Mouse (Mus musculus): ENCODE measurements around the gene Stk16. TPM values are rescaled to one million over a fixed set of nuclear protein-coding genes. Genes with fewer than 3 reads are reported as not detected.
A peak's percentile ranks its signal among the peaks of the same experiment; 100 is the strongest.
"Not testable (repeated sequence)": the region's sequence is repeated elsewhere in the genome, so short reads cannot be mapped to it uniquely, and the experiment has no call there.

Stk16 gene
- polyA plus RNA-seq, 1 experiment from 2014 or later, result 96.5 TPM

GRCm38 (mm10) chr1:75227653-75228052 is 17.0 kb downstream of the Stk16 start:
- Histone ChIP-seq H3K4me1 (ENCODE audit: control insufficient read depth, insufficient read depth, low read length) (peaks cover 6% of the 10 kb centered on the region; the same call in 1 of the 2 replicates), H3K9ac (ENCODE audit: low read length) (no peak overlapping the region), H3K4me3 (ENCODE audit: low read length) (no peak overlapping the region), H3K4me2 (ENCODE audit: low read depth, low read length) (no peak overlapping the region), H3K36me3 (ENCODE audit: control insufficient read depth, insufficient read depth) (no peaks in the 10 kb centered on the region), H3K9me3 (replicated peaks; ENCODE audit: control insufficient read depth, low read length) (no peaks in the 10 kb centered on the region), H3K27me3 (ENCODE audit: control insufficient read depth, insufficient read depth, low read length) (no peaks in the 10 kb centered on the region), H3K27ac (ENCODE audit: low read length) (no peak overlapping the region)
- WGBS, result 58% methylated on average over 1 of the region's 1 CpGs
- ATAC-seq (replicated peaks; ENCODE audit: extremely low read depth, insufficient read depth, low FRiP score), result no peak

DNA sequence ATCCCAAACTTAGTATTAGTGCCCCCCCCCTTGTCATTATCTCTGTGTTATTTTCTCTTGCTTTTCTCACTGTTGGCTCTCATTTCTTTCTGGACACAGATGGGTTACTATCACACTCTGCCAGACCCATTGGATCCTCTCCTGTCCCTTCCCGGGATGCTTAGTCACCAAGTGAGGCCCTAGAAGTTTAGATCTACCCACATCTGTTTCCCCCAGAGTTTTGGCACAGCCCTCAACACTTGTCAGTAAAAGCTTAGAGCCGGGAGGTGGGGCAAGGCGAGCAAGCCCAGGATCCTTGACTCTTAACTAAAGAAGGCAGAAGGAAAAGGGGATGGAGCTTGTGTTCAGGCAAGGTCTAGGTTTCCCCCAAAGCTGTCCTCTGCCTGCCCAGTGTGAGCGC is 18.5 kb downstream of the Stk16 start:
- Histone ChIP-seq H3K4me1 (ENCODE audit: control insufficient read depth, insufficient read depth, low read length) (peaks cover 6% of the 10 kb centered on the region; the same call in 1 of the 2 replicates), H3K4me2 (ENCODE audit: low read depth, low read length) (no peak overlapping the region), H3K36me3 (ENCODE audit: control insufficient read depth, insufficient read depth) (no peaks in the 10 kb centered on the region), H3K9me3 (replicated peaks; ENCODE audit: control insufficient read depth, low read length) (no peaks in the 10 kb centered on the region), H3K9ac (ENCODE audit: low read length) (no peak overlapping the region), H3K4me3 (ENCODE audit: low read length) (no peak overlapping the region), H3K27ac (ENCODE audit: low read length) (no peak overlapping the region), H3K27me3 (ENCODE audit: control insufficient read depth, insufficient read depth, low read length) (no peaks in the 10 kb centered on the region)
- WGBS, result 64% methylated on average over 4 of the region's 4 CpGs
- ATAC-seq (replicated peaks; ENCODE audit: extremely low read depth, insufficient read depth, low FRiP score), result no peak

- no peak overlapping the region for H3K4me3 ChIP-seq (ENCODE audit: low read length)
- no peak overlapping the region for H3K9ac ChIP-seq (ENCODE audit: low read length)
- H3K4me1 ChIP-seq (ENCODE audit: control insufficient read depth, insufficient read depth, low read length), result peaks cover 13% of the 10 kb centered on the region; the same call in 1 of the 2 replicates
- no peaks in the 10 kb centered on the region for H3K36me3 ChIP-seq (ENCODE audit: control insufficient read depth, insufficient read depth)
- 64% methylated on average over 7 of the region's 7 CpGs for WGBS
- no peaks in the 10 kb centered on the region for H3K9me3 ChIP-seq (replicated peaks; ENCODE audit: control insufficient read depth, low read length)
- H3K27ac ChIP-seq (ENCODE audit: low read length), result no peak overlapping the region
- H3K4me2 ChIP-seq (ENCODE audit: low read depth, low read length), result no peak overlapping the region
- H3K27me3 ChIP-seq (ENCODE audit: control insufficient read depth, insufficient read depth, low read length), result no peaks in the 10 kb centered on the region
- ATAC-seq (replicated peaks; ENCODE audit: extremely low read depth, insufficient read depth, low FRiP score), result no peak
Observed at GRCm38 (mm10) chr1:75230335-75230994, 19.8 kb downstream of the Stk16 start.

- 64% methylated on average over 4 of the region's 4 CpGs for WGBS
- no peak overlapping the region for H3K4me3 ChIP-seq (ENCODE audit: low read length)
- no peak overlapping the region for H3K9ac ChIP-seq (ENCODE audit: low read length)
- H3K4me2 ChIP-seq (ENCODE audit: low read depth, low read length), result no peak overlapping the region
- no peaks in the 10 kb centered on the region for H3K36me3 ChIP-seq (ENCODE audit: control insufficient read depth, insufficient read depth)
- H3K4me1 ChIP-seq (ENCODE audit: control insufficient read depth, insufficient read depth, low read length), result peaks cover 14% of the 10 kb centered on the region
- ATAC-seq (replicated peaks; ENCODE audit: extremely low read depth, insufficient read depth, low FRiP score), result no peak
- H3K9me3 ChIP-seq (replicated peaks; ENCODE audit: control insufficient read depth, low read length), result no peaks in the 10 kb centered on the region
- H3K27me3 ChIP-seq (ENCODE audit: control insufficient read depth, insufficient read depth, low read length), result no peaks in the 10 kb centered on the region
- H3K27ac ChIP-seq (ENCODE audit: low read length), result no peak overlapping the region
Observed at GRCm38 (mm10) chr1:75231224-75231623, 20.6 kb downstream of the Stk16 start.

DNA sequence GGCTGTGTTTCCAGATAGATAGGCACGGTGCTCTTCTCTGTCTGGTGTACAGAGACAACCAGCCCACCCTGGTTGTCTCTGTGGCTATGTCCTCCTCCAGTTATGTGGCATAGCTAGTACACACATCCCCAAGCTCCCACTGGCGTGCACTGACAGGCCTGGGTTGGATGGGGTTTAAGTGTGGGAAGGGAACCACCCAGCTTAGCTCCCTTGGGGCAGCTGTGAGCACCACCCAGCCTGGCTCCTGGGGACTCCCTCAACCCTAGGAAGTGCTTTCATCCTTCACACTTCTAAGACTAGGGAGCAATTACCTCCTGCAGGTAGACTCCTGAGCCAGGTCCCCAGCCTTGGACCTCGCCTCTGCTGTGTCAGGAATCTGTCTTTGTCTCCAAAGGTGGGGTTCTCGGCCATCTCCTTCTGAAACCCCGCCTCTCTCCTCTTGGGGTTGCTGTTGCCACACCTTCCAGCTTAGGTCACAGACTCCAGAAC is 21.1 kb downstream of the Stk16 start, which contains the start of gene A630095N17Rik:
A630095N17Rik (minus strand) TSS at position 439 of the 489 bp plus-strand sequence.
- Histone ChIP-seq H3K9ac (ENCODE audit: low read length) (no peak within 1 kb of the TSS), H3K27me3 (ENCODE audit: control insufficient read depth, insufficient read depth, low read length) (no peaks in the 10 kb centered on the region), H3K9me3 (replicated peaks; ENCODE audit: control insufficient read depth, low read length) (no peaks in the 10 kb centered on the region), H3K4me2 (ENCODE audit: low read depth, low read length) (no peak within 1 kb of the TSS), H3K4me3 (ENCODE audit: low read length) (no peak within 1 kb of the TSS), H3K27ac (ENCODE audit: low read length) (no peak within 1 kb of the TSS), H3K4me1 (ENCODE audit: control insufficient read depth, insufficient read depth, low read length) (peaks cover 14% of the 10 kb centered on the region), H3K36me3 (ENCODE audit: control insufficient read depth, insufficient read depth) (no peaks in the 10 kb centered on the region)
- 70% methylated on average over 5 of the region's 5 CpGs for WGBS
- ATAC-seq (replicated peaks; ENCODE audit: extremely low read depth, insufficient read depth, low FRiP score), result no peak

DNA sequence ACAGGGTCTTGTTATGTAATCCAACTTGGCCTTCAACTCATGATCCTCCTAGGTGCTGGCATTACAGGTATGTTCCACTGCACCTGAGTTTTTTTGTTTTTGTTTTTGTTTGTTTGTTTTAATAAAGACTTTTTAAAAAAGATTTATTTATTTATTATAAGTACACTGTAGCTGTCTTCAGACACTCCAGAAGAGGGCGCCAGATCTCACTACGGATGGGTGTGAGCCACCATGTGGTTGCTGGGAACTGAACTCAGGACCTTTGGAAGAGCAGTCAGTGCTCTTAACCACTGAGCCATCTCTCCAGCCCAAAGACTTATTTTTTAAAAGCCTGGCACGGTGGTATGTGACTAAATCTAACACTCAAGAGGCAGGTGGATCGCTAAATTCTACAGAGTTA is 21.9 kb downstream of the Stk16 start:
- peaks cover 16% of the 10 kb centered on the region for H3K4me1 ChIP-seq (ENCODE audit: control insufficient read depth, insufficient read depth, low read length)
- not testable (repeated sequence) for ATAC-seq (replicated peaks; ENCODE audit: extremely low read depth, insufficient read depth, low FRiP score); H3K36me3 ChIP-seq (ENCODE audit: control insufficient read depth, insufficient read depth); H3K27ac ChIP-seq (ENCODE audit: low read length); H3K4me3 ChIP-seq (ENCODE audit: low read length); H3K9ac ChIP-seq (ENCODE audit: low read length); H3K9me3 ChIP-seq (replicated peaks; ENCODE audit: control insufficient read depth, low read length); H3K27me3 ChIP-seq (ENCODE audit: control insufficient read depth, insufficient read depth, low read length); H3K4me2 ChIP-seq (ENCODE audit: low read depth, low read length)
- WGBS, result 70% methylated on average over 4 of the region's 4 CpGs

GRCm38 (mm10) chr1:75234606-75235005 is 24.0 kb downstream of the Stk16 start:
- peak; percentile 49; the same call in 1 of the 2 replicates for ATAC-seq (replicated peaks; ENCODE audit: extremely low read depth, insufficient read depth, low FRiP score)
- Histone ChIP-seq H3K27me3 (ENCODE audit: control insufficient read depth, insufficient read depth, low read length) (no peaks in the 10 kb centered on the region), H3K9ac (ENCODE audit: low read length) (no peak overlapping the region), H3K27ac (ENCODE audit: low read length) (peak overlapping the region; percentile 41; the same call in 1 of the 2 replicates), H3K9me3 (replicated peaks; ENCODE audit: control insufficient read depth, low read length) (no peaks in the 10 kb centered on the region), H3K4me1 (ENCODE audit: control insufficient read depth, insufficient read depth, low read length) (peaks cover 22% of the 10 kb centered on the region), H3K36me3 (ENCODE audit: control insufficient read depth, insufficient read depth) (peaks cover 1% of the 10 kb centered on the region; the same call in 1 of the 2 replicates), H3K4me3 (ENCODE audit: low read length) (no peak overlapping the region), H3K4me2 (ENCODE audit: low read depth, low read length) (peak overlapping the region; percentile 19; the same call in 1 of the 2 replicates)
- WGBS, result 1% methylated on average over 8 of the region's 8 CpGs

DNA sequence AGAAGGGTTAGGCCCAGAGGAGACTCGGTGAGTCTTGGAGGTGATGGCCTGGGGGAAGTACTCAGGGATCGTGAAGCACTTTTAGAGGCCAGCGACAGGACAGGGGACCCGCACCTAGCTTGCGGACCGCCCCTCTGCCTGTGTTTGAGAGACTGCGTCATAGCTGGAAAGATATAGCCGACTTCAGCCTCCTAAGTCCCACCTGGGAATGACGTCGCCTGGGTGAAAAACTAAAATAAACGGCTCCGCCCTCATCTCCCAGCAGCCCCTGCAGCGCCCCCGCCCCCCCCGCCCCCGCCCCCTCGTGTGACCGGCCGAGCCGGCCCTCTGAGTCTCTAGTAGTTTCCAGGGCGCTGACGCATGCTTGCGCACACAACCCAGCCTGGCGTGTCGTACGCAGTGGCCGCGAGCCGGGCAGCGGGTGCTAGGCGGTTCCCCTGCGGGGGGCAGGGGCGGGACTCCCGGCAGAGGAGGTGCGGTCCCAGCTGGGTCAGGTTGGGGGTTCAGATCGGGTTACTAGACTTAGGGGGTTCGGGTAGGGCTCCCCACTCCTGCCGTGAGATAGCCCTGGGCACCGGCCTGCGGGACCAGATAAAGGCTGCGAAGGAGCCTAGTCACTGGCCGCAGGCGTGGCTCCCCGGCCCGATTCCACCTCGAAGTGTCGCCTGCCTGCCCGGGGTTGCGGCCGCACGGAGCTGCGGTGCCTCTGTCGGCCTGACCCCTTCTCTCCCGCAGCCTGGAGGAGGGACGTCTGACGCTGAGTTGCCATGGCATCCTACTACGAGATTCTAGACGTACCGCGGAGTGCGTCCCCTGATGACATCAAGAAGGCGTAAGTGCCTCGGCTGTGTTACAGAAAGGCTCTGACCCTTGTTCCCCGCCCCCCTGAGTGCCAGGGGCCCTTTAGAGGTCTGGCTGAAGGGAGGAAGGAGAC is 25.7 kb downstream of the Stk16 start, which contains the start of gene Dnajb2:
Dnajb2 (plus strand) TSS at position 290 of the 934 bp plus-strand sequence.
- Histone ChIP-seq H3K9ac (ENCODE audit: low read length) (peak within 1 kb of the TSS; percentile 92), H3K4me3 (ENCODE audit: low read length) (peak within 1 kb of the TSS; percentile 77), H3K9me3 (replicated peaks; ENCODE audit: control insufficient read depth, low read length) (no peaks in the 10 kb centered on the region), H3K4me2 (ENCODE audit: low read depth, low read length) (peak within 1 kb of the TSS; percentile 94), H3K27ac (ENCODE audit: low read length) (peak within 1 kb of the TSS; percentile 93), H3K4me1 (ENCODE audit: control insufficient read depth, insufficient read depth, low read length) (peaks cover 22% of the 10 kb centered on the region), H3K36me3 (ENCODE audit: control insufficient read depth, insufficient read depth) (peaks cover 14% of the 10 kb centered on the region), H3K27me3 (ENCODE audit: control insufficient read depth, insufficient read depth, low read length) (no peaks in the 10 kb centered on the region)
- WGBS, result 1% methylated on average over 62 of the region's 64 CpGs
- ATAC-seq (replicated peaks; ENCODE audit: extremely low read depth, insufficient read depth, low FRiP score), result peak; percentile 90

All from heart, embryonic 16.5 days (tissue).